Mouse (Mus musculus) E14TG2a.4 (cell line): ENCODE results near the gene Plcb1.

ENCODE experiments used
- H3K27me3 ChIP-seq: 2 replicates; pipeline ENCODE4 v1.6.1; 2014; ENCODE audit warnings: low read length, control low read depth; ENCODE audit not compliant: insufficient read depth
- H3K36me3 ChIP-seq: 2 replicates; pipeline ENCODE4 v1.6.1; 2014; ENCODE audit warnings: low read length, control low read depth; ENCODE audit not compliant: insufficient read depth
- H3K4me1 ChIP-seq: replicated peaks from 2 replicates; pipeline ENCODE4 v1.6.1; 2014; ENCODE audit warnings: low read depth, low read length, control low read depth
- H3K4me3 ChIP-seq: replicated peaks from 2 replicates; pipeline ENCODE4 v1.5.1; 2014; ENCODE audit warnings: mild to moderate bottlenecking, low read length
- H3K9me3 ChIP-seq: 2 replicates; pipeline ENCODE4 v1.6.1; 2014; ENCODE audit warnings: low read length, control low read depth
- CTCF ChIP-seq: conservative IDR thresholded peaks from 2 replicates; pipeline ENCODE4 v1.5.1; 2014; ENCODE audit warnings: low read length
- NANOG ChIP-seq: IDR thresholded peaks from 2 replicates; pipeline ENCODE4 v1.6.1; 2014; ENCODE audit warnings: borderline replicate concordance, low read length, mixed read lengths
- POU5F1 ChIP-seq: IDR thresholded peaks from 2 replicates; pipeline ENCODE4 v1.6.1; 2014; ENCODE audit warnings: low read length, borderline replicate concordance

The Plcb1 gene

DNA sequence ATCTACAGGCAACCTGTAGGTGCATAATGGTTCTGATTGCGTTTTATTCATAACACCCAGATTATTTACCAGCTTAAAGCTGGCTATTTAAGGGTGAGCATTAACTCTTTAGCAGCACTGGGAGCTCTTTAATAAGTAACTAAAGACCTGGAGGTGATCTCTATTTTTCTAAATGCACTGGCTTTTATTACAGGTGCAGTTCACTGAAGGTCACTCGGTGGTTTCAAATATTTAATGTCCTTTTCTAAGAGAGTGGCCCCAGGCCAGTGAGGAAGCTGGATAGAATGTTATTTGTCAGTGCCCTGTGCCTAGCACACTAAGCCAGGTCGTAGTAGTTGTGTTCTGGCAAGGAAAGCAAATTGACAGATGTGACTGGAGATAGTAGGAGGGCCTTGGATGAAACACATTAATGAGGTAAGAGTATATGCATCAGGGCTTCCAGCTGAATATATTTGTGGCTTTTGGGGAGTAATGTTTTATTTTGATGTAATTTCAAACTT, 59.4 kb downstream of the Plcb1 start:
- no peak for TF ChIP-seq NANOG
- no peak for TF ChIP-seq POU5F1
- no peak for TF ChIP-seq CTCF
- Histone ChIP-seq H3K9me3 (no peaks in the 10 kb centered on the region), H3K27me3 (no peaks in the 10 kb centered on the region), H3K4me1 (no peaks in the 10 kb centered on the region), H3K4me3 (no peak overlapping the region), H3K36me3 (no peaks in the 10 kb centered on the region)

DNA sequence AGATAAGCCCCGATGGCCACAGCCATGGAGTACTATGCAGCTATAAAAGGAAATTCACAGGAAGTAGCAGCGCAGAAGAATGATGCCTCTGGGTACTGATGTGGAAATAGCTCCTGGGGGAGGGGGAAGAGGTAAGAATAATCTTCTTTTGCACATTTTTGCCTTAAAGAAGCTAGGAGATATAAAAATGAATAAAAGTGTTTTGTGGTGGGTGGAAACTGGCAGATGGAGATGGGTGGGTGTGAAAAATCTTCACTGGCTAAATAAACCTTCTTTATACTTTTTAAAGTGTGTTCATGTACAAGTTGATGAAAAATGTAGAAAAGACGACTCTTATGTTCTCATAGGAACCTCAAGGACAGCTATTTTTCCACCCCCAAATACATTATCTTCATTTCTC, 60.7 kb downstream of the Plcb1 start:
- no peaks in the 10 kb centered on the region for H3K36me3 ChIP-seq
- no peaks in the 10 kb centered on the region for H3K27me3 ChIP-seq
- no peak overlapping the region for H3K4me3 ChIP-seq
- no peaks in the 10 kb centered on the region for H3K9me3 ChIP-seq
- TF ChIP-seq CTCF: no peak
- TF ChIP-seq NANOG: no peak
- no peak for TF ChIP-seq POU5F1
- no peaks in the 10 kb centered on the region for H3K4me1 ChIP-seq

DNA sequence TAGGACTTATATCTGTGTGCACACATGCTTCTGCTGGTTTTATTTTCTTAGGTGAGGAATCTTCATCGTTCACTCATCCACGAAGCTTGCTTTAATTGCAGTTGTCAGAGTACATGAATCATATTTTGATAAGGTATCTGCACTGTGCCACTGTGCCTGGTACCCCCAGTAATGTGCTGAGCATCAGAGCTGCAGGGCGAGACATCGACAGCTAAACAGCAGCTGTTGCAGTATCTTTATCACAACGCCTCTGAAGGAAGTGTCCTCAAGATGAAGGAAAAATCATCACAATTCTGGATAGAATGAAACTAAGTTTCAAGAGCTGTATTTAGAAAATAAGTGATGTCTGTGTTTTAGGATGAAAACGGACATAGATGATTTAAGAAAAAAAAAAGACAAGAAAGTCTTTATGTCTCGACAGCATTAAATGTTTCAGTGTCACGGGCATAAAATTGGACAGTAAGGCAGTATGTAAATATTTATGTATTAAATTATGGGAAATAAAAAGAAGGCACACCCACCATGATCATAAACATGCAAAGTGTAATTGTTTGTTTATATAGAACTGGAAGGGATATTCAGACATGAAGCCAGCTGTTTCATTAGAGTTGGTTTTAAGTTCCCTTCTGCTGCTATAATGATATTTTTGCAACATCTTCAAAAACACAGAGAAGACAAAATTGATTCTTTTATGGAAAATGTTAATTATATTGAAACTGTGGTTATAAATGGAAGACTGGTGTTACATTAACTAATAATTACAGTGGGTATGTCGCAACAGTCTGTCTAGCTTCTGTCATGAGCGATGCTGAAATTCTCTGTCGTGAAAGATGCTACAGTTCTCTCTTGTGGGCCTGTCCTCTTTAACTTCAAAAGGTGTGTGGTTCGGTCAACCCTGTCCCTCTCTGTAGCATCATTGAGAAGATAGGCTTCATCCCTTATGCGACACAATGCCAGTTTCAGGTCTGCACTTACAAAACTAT, 65.6 kb downstream of the Plcb1 start:
- H3K4me1 ChIP-seq: no peaks in the 10 kb centered on the region
- no peaks in the 10 kb centered on the region for H3K27me3 ChIP-seq
- TF ChIP-seq CTCF (no peak), POU5F1 (no peak)
- no peaks in the 10 kb centered on the region for H3K9me3 ChIP-seq
- no peak overlapping the region for H3K4me3 ChIP-seq
- no peaks in the 10 kb centered on the region for H3K36me3 ChIP-seq

DNA sequence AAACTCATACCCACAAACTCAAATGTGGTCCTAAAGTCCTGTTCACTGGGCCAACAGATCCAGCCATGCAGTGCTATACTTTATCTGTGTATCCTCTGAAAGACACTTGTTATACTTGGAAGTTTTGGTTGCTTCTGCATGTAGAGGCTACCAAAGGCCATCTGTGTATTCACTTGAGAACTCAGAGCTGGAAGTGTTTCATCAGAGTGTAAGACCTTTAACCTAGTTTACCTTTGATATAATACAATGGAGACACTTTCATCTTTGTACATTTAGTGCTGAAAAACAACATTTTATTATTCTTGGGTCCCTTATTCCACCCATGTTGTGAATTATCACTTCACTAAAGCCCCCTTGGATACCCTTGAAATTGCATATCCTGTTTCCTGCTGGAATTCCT, 70.4 kb downstream of the Plcb1 start:
- Histone ChIP-seq H3K9me3 (no peaks in the 10 kb centered on the region), H3K27me3 (no peaks in the 10 kb centered on the region)
- TF ChIP-seq POU5F1 (no peak), NANOG (no peak), CTCF (no peak)

DNA sequence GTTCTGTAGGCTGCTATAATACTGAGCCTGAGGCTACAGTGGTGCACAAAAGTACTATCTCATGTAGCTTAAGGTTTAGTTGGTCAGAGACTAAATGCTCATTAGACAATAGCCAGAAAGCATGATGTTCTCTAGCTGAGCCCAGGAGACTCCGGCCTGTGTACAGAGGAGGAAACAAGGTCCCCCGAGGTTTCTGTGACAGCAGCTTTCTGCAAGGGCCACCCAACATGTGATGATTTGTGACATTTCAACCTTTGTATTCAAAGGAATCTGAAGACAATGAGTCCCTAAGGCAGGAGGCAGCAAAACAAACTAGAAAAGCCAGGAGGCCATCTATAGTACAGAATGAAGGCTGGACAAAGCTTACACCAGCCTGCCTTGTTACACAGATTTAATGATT, 70.8 kb downstream of the Plcb1 start:
- no peaks in the 10 kb centered on the region for H3K27me3 ChIP-seq
- TF ChIP-seq POU5F1 (no peak), CTCF (no peak), NANOG (no peak)
- H3K9me3 ChIP-seq: no peaks in the 10 kb centered on the region
- H3K36me3 ChIP-seq: no peaks in the 10 kb centered on the region
- H3K4me1 ChIP-seq: no peaks in the 10 kb centered on the region
- H3K4me3 ChIP-seq: no peak overlapping the region

More for the DNA sequence above, 70.4 kb downstream of the Plcb1 start:
- H3K36me3 ChIP-seq: no peaks in the 10 kb centered on the region
- H3K4me3 ChIP-seq: no peak overlapping the region
- H3K4me1 ChIP-seq: no peaks in the 10 kb centered on the region

DNA sequence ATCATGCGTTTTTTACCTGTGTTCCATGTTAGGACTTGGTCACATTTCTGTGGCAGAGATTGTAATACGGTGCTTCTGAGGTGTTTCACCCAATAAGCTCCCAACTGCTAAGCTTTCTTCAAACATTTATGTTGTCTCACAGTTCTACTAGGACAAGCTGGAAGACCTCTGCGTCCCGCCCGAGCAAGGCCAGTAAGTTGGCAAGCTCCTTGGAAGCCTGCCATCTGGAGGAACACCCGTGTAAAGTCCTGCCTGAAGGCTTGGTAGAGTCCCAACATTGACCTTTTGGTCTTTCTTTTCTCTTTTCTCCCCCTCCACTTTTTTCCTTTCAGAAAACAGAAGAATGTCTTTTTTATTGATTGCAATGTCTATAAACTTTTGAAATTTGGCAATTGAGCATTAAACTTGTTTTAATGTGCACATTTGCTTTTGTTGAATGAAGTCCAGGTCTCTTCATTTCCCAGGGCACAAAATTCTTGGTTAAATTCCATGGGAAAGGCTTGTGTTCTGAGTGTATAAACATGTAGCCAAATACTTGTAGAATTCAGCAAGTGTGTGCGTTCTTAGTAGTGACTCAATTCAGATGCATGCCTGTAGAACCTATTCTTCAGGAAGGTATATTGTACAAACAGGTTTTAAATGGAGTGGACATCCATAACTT, 79.2 kb downstream of the Plcb1 start:
- no peaks in the 10 kb centered on the region for H3K36me3 ChIP-seq

DNA sequence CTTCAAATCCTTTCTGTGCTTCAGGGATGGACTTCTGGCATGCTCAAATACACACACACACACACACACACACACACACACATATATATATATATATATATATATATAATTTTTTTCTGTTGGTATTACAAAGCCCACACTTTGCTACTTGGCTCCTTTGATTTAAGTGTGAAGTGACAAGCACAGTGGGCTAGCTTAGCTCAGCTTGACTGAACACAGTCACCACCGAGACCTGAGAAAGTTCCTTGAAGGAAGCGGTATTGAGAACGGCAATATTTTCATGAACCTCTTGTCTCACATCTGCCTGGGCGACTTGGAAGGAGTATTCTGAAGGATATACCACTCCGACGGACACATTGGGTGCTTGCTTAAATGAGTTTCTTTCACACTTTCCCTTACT, 81.5 kb downstream of the Plcb1 start:
- no peaks in the 10 kb centered on the region for H3K36me3 ChIP-seq
- no peak overlapping the region for H3K4me3 ChIP-seq
- no peaks in the 10 kb centered on the region for H3K4me1 ChIP-seq
- H3K9me3 ChIP-seq: no peaks in the 10 kb centered on the region
- no peaks in the 10 kb centered on the region for H3K27me3 ChIP-seq
- TF ChIP-seq CTCF: no peak

More for the DNA sequence above, 79.2 kb downstream of the Plcb1 start:
- Histone ChIP-seq H3K4me3 (no peak overlapping the region), H3K27me3 (no peaks in the 10 kb centered on the region), H3K4me1 (no peaks in the 10 kb centered on the region), H3K9me3 (no peaks in the 10 kb centered on the region)
- TF ChIP-seq CTCF: no peak
- TF ChIP-seq POU5F1: no peak
- no peak for TF ChIP-seq NANOG

DNA sequence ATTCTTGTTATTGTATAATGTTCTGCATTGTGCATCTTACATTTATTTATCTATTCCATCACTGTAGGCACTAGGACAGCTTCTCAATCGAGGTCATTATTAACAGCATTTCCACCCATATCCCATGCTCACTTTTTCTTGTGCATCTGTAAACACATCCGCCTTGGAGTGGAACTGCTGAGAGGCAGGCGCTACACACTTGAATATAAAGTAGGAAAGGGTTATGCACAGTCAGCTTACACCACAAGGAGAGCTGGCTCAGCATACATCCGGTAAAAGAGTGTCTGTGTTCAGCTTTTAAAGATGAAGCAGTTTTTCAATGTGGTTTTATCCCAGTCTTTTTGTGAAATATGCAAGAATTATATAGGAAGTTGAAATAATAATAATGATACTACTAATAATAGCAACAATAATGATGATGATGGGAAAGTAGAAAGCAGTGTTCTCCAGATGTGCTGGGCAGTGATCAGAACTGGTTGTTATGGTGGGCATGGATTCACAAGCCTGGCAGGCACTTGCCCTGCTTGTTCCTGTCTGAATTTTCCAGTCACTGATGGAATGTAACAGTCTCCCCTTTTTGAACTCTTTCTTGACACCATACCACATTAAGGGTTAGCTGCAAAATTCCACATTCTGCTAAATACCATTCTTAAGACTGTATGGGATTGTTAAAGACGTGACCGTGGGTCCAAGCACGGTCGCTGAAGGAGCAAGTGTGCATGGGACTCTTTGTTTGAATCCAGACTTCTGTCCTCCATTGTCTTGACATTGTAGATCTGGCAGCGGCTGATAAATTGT, 86.0 kb downstream of the Plcb1 start:
- Histone ChIP-seq H3K27me3 (no peaks in the 10 kb centered on the region), H3K9me3 (no peaks in the 10 kb centered on the region), H3K4me1 (no peaks in the 10 kb centered on the region), H3K4me3 (no peak overlapping the region), H3K36me3 (no peaks in the 10 kb centered on the region)
- TF ChIP-seq NANOG: no peak
- TF ChIP-seq CTCF: no peak
- no peak for TF ChIP-seq POU5F1
